Mouse (Mus musculus): ENCODE measurements around the gene Psg18.
"Not testable (repeated sequence)": the region's sequence is repeated elsewhere in the genome, so short reads cannot be mapped to it uniquely, and the experiment has no call there.

The Psg18 gene

DNA sequence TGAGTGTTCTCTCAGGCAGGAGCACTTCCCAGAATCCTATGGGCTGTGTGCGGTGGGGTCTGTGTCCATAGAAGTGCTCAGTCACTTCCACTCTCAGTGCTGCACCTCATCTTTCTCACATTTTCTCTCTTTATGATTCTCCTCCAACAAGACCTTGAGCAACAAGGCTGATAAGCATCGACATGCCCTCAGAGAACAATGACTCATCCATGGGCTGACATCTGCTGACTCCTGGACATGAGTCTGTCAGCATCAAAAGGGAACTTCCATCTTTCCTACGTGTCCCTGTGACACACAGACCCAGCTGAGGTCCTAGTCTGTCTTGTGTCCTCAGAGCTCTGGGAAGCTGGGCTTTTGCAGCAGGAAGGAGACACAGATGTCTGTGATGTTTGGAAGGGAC lies at the start of gene Psg18:
Gene Psg18, minus strand, starts transcription at position 101 of the 400 bp plus-strand sequence.
- not testable (repeated sequence) for DNase-seq (ENCODE audit: low spot score in 2 of 2)

DNA sequence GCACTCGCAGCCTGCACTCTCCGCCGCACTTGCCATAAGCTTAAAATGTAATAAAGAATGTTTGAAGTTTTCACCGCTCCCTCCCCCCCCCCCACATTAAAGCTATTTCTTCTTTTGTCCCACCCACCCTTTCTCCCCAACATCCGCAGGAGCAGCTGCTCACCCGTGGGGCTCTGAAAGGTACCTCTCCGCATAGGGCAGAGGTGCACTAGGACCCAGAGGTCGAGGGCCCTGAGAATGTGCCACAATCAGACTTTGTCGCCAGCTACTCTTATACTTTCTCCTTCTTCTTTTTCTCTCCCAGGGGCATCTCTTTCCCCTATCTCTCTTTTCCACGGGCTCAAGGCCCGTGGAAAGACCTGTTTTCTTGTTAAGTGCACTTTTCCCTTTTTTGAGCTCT lies 48.6 kb upstream of the Psg18 start:
- DNase-seq (ENCODE audit: low spot score in 2 of 2) = no peak

GRCm38 (mm10) chr7:18402527-18403237 lies 47.9 kb upstream of the Psg18 start:
- DNase-seq (ENCODE audit: low spot score in 2 of 2) = no peak

GRCm38 (mm10) chr7:18391483-18391882 lies 36.7 kb upstream of the Psg18 start:
- not testable (repeated sequence) for DNase-seq (ENCODE audit: low spot score in 2 of 2)

DNA sequence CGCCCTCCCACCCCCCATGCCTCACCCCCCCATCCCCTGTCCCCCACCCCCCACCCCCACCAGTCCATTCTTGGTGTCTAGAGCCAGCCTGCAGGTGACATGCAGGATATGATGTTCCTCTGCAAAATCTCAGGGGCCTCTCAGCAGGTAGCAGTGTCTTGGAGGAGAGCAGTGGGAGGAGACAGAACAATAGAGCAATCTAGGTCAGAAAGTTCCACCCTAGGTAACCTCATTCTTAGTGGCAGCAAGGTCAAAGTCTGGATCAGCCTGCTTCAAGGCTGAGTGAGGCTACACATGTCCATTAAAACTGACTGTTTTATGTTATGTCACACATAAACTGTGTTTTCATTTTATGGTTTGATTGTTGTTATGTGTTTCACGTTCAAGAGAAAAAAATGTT lies 23.5 kb upstream of the Psg18 start:
- no peak for DNase-seq (ENCODE audit: low spot score in 2 of 2)

DNA sequence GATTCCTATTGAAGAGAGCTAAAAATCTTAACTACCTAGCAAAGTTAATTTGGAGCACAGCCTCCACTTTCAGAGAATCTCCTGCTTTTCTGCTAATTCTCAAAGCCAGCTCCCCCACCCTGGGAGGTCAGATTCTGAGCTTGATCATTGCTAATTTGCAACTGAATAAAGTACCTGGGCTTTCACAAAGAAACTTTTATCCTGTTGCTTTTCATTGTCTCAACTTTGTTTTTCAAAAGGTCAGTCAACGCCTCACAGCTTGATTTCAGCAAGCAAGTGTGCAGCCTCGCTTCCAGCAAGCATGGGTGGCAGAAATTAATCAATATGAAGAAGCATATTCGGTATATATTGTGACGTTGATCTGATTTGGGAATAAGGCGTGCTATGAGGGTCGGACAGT lies 19.4 kb downstream of the Psg18 start:
- DNase-seq (ENCODE audit: low spot score in 2 of 2) = not testable (repeated sequence)

Data from cerebellum, postnatal 4 days (tissue).